Mouse (Mus musculus) thymus, adult 2 months (tissue): Measurements from ENCODE around the gene Pramef12.

ENCODE experiments used
- CTCF ChIP-seq: fragments of 200-500 bp; IDR thresholded peaks from 2 replicates; pipeline ENCODE4 v1.5.1; 2012; ENCODE audit warnings: mild to moderate bottlenecking, control low read depth, low read length, moderate library complexity, borderline replicate concordance; ENCODE audit not compliant: control insufficient read depth, poor library complexity, insufficient read depth; ENCODE audit errors: extremely low read depth
- POLR2A ChIP-seq: fragments of 200-500 bp; IDR thresholded peaks from 2 replicates; pipeline ENCODE4 v1.6.1; 2012; ENCODE audit warnings: mild to moderate bottlenecking, low read length, control low read depth, moderate library complexity; ENCODE audit not compliant: control insufficient read depth, poor library complexity, insufficient read depth; ENCODE audit errors: extremely low read depth

DNA sequence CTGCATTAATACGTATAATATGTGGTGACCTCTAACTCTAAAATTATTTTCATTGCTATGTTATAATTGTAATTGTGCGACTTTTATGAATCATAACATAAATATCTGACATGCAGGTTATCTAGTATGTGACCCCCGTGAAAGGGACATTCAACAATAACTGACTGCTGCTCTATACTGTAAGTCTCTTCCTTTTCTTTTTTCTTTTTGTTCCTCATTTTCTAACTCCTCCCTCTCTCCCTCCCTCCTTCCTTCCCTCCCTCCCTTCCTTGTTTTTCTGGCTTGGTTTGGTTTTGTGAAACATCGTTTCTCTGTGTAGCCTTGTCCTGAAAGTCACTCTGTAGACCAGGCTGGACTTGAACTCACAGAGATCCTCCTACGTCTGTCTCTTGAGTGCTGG is 16.3 kb upstream of the Pramef12 start:
- no peak for TF ChIP-seq CTCF
- no peak for TF ChIP-seq POLR2A
